Mouse (Mus musculus) myocyte (in vitro differentiated cells): ENCODE data around the gene Nt5c1a.

ENCODE experiments used
- CEBPB ChIP-seq: IDR thresholded peaks from 2 replicates; pipeline ENCODE4 v1.6.1; 2011; ENCODE audit warnings: mild to moderate bottlenecking, moderate library complexity; ENCODE audit not compliant: poor library complexity, insufficient read depth, severe bottlenecking
- E2F4 ChIP-seq: IDR thresholded peaks from one replicate; pipeline ENCODE4 v1.6.1; 2011; ENCODE audit warnings: mild to moderate bottlenecking, control low read depth, moderate library complexity; ENCODE audit not compliant: insufficient read depth
- MAX ChIP-seq: IDR thresholded peaks from one replicate; pipeline ENCODE4 v1.6.1; 2011; ENCODE audit warnings: low read depth, mild to moderate bottlenecking, control low read depth
- MYOD1 ChIP-seq, 3 experiments: IDR thresholded peaks; one replicate each; pipeline ENCODE4 v1.6.1; 2011; ENCODE audit warnings: control low read depth in 2 of 3, low read depth in 2 of 3, mild to moderate bottlenecking in 2 of 3, moderate library complexity in 1 of 3; ENCODE audit not compliant: insufficient read length in 2 of 3, control insufficient read depth in 1 of 3
- POLR2A ChIP-seq: IDR thresholded peaks from one replicate; pipeline ENCODE4 v1.6.1; 2011; ENCODE audit warnings: low read depth, mild to moderate bottlenecking, control low read depth, moderate library complexity; ENCODE audit not compliant: insufficient read length
- POLR2AphosphoS2 ChIP-seq: IDR thresholded peaks from one replicate; pipeline ENCODE4 v1.6.1; 2011; ENCODE audit warnings: low read depth, control low read depth; ENCODE audit not compliant: insufficient read length
- REST ChIP-seq: IDR thresholded peaks from one replicate; pipeline ENCODE4 v1.6.1; 2011; ENCODE audit warnings: mild to moderate bottlenecking, control low read depth, moderate library complexity; ENCODE audit not compliant: insufficient read depth, insufficient read length
- SRF ChIP-seq: IDR thresholded peaks from one replicate; pipeline ENCODE4 v1.6.1; 2011; ENCODE audit warnings: low read depth; ENCODE audit not compliant: control insufficient read depth, insufficient read length
- TCF12 ChIP-seq: IDR thresholded peaks from one replicate; pipeline ENCODE4 v1.6.1; 2011; ENCODE audit warnings: mild to moderate bottlenecking, control low read depth; ENCODE audit not compliant: poor library complexity, insufficient read depth, severe bottlenecking
- USF1 ChIP-seq: IDR thresholded peaks from one replicate; pipeline ENCODE4 v1.6.1; 2011; ENCODE audit warnings: low read depth, mild to moderate bottlenecking, control low read depth, moderate library complexity

- TF ChIP-seq CEBPB (no peak), E2F4 (no peak), POLR2A (no peak), MAX (no peak), TCF12 (no peak), USF1 (no peak), POLR2AphosphoS2 (no peak), SRF (no peak), REST (no peak), MYOD1 (IDR thresholded peaks at IDR 0.05; ENCODE audit: control insufficient read depth in 1 of 3, insufficient read length in 2 of 3, low read depth in 2 of 3) (no peak)
Observed at GRCm38 (mm10) chr4:123207337-123207736, 6.0 kb downstream of the Nt5c1a start.
